Mouse (Mus musculus) embryonic fibroblast, embryonic 13.5 days (primary cell): ENCODE results near the gene Vhl.

Source experiments
- CTCF ChIP-seq: IDR thresholded peaks from 2 replicates; pipeline ENCODE4 v1.5.1; 2011; ENCODE audit warnings: mild to moderate bottlenecking, control low read depth, low read length, moderate library complexity, borderline replicate concordance; ENCODE audit not compliant: insufficient read depth
- POLR2A ChIP-seq: IDR thresholded peaks from 2 replicates; pipeline ENCODE4 v1.6.1; 2011; ENCODE audit warnings: low read depth, mild to moderate bottlenecking, control low read depth, low read length, moderate library complexity

- TF ChIP-seq POLR2A (no peak), CTCF (no peak)
Measured at GRCm38 (mm10) chr6:113661353-113662241, 37.8 kb downstream of the Vhl start.
